Mouse (Mus musculus): Measurements from ENCODE around the gene Cers4.

DNA sequence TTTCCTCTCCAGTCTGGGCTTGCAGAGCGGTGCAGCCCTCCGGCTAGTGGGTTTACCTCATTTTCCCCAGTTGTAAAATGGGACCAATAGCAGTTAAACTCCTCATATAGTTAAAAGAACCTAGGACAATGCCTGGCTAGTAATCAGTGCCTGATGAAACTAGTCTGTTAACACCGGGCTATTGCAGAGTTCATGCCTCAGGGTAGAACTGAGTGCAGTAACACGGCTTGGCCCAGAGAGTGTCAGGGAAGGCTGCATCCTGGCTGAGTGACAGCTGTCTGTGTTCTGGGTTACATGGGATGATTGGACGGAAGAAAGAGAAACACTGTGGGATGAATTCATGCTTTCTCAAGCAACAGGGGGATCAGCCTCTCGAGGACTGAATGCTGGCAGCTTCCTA is 3.1 kb downstream of the Cers4 start:
- no peak for TF ChIP-seq CTCF (IDR thresholded peaks at IDR 0.05; ENCODE audit: low read depth, low read length)
- TF ChIP-seq POLR2A (IDR thresholded peaks at IDR 0.05; ENCODE audit: insufficient read depth, low read length): no peak
- TF ChIP-seq EP300 (IDR thresholded peaks at IDR 0.05; ENCODE audit: insufficient read depth, low read depth, low read length): no peak
